Mouse (Mus musculus) liver, embryonic 14.5 days (tissue): Measurements from ENCODE around the gene Smyd2.

ENCODE experiments used
- CTCF ChIP-seq: IDR thresholded peaks from 2 replicates; pipeline ENCODE4 v1.5.1; 2016; ENCODE audit warnings: antibody characterized with exemption, low read depth, control low read depth
- EP300 ChIP-seq: IDR thresholded peaks from 2 replicates; pipeline ENCODE4 v1.6.1; 2016; ENCODE audit warnings: antibody characterized with exemption, low read depth

DNA sequence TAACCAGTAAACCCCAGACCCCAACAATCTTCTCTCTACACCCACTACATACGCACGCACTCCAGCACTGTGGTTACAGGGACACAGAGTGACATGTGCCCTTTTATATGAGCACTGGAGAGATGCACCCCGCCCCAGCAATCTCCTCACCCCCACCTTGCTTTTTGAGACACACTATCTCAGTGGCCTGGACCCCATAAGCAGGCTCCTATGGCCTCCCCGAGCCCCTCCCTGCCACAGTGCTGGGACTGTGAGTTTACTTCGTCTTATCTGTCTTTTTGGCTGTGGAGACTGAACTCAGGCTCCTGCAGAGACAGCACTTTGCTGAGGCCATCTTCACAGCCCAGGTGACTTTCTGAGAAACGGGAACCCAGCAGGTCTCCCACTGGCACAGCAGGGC lies 36.2 kb downstream of the Smyd2 start:
- TF ChIP-seq CTCF (no peak), EP300 (peak; percentile 34; the same call in 1 of the 2 replicates)
